Mouse (Mus musculus) heart, embryonic 11.5 days (tissue): ENCODE measurements at regions not wholly inside any gene's neighbourhood (a gene's known extent, or its start where the extent isn't known, plus 50 kb on each side); places are given as distances from the start of the nearest gene placed in this dataset.

Experiments used
- ATAC-seq: fragments of 200-750 bp; cut with Nextera tagmentation; replicated peaks from 2 replicates; pipeline ENCODE4 v1.8.0; 2017; ENCODE audit warnings: moderate library complexity; ENCODE audit not compliant: insufficient number of reproducible peaks, low FRiP score, low TSS enrichment
- H3K27ac ChIP-seq: fragments of 300-500 bp; sonication (generic); 2 replicates; pipeline ENCODE4 v1.5.1; 2014; ENCODE audit warnings: mild to moderate bottlenecking, low read depth, low read length
- H3K27me3 ChIP-seq: fragments of 300-500 bp; sonication (generic); 2 replicates; pipeline ENCODE4 v1.6.1; 2014; ENCODE audit warnings: mild to moderate bottlenecking, low read length, mixed read lengths; ENCODE audit not compliant: control insufficient read depth, insufficient read depth
- H3K36me3 ChIP-seq: fragments of 300-500 bp; sonication (generic); 2 replicates; pipeline ENCODE4 v1.6.1; 2014; ENCODE audit warnings: mild to moderate bottlenecking, low read length, moderate library complexity, mixed read lengths; ENCODE audit not compliant: control insufficient read depth, insufficient read depth
- H3K4me1 ChIP-seq: fragments of 300-500 bp; sonication (generic); 2 replicates; pipeline ENCODE4 v1.6.1; 2014; ENCODE audit warnings: low read length; ENCODE audit not compliant: control insufficient read depth, insufficient read depth
- H3K4me2 ChIP-seq: fragments of 300-500 bp; sonication (generic); 2 replicates; pipeline ENCODE4 v1.6.1; 2014; ENCODE audit warnings: mild to moderate bottlenecking, moderate library complexity
- H3K4me3 ChIP-seq: fragments of 300-500 bp; sonication (generic); 2 replicates; pipeline ENCODE4 v1.5.1; 2014; ENCODE audit warnings: low read depth, low read length
- H3K9ac ChIP-seq: fragments of 300-500 bp; sonication (generic); 2 replicates; pipeline ENCODE4 v1.6.1; 2014; ENCODE audit warnings: mild to moderate bottlenecking, low read depth, low read length, moderate library complexity
- H3K9me3 ChIP-seq: fragments of 300-500 bp; sonication (generic); replicated peaks from 2 replicates; pipeline ENCODE4 v1.6.1; 2016; ENCODE audit warnings: low read length; ENCODE audit not compliant: control insufficient read depth
- WGBS: fragments of 180-500 bp; shearing (Covaris S2); extraction: QIAGEN DNeasy Blood & Tissue Kit; methylation state at CpG from one replicate; pipeline ENCODE4 v1.1.7; 2014; ENCODE audit not compliant: insufficient replicate concordance; 5-methylcytosine and 5-hydroxymethylcytosine counted together

DNA sequence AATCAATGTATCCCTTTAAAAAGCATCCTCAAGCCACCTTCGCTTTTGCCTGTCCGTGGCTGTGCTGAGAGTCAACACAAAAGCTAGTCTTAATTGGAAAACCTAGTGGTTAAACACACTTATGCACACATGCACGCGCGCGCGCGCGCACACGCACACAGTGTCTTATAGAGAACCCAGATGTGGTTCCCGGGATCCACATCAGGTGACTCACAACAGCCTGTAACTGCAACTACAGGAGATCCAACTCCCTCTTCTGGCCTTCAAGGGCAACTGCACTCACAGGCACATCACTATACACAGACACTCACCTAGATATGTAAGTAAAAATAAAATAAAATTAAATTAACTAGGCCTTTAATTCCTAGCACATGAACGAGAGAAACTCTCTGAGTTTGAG is 118.4 kb upstream of the Fam204a start:
- Histone ChIP-seq H3K4me3 (no peak overlapping the region), H3K36me3 (no peaks in the 10 kb centered on the region), H3K4me1 (no peaks in the 10 kb centered on the region), H3K9me3 (no peaks in the 10 kb centered on the region), H3K27me3 (no peaks in the 10 kb centered on the region), H3K9ac (no peak overlapping the region), H3K4me2 (no peak overlapping the region), H3K27ac (no peak overlapping the region)
- 93% methylated on average over 12 of the region's 12 CpGs for whole genome bisulfite sequencing
- no peak for ATAC-seq

DNA sequence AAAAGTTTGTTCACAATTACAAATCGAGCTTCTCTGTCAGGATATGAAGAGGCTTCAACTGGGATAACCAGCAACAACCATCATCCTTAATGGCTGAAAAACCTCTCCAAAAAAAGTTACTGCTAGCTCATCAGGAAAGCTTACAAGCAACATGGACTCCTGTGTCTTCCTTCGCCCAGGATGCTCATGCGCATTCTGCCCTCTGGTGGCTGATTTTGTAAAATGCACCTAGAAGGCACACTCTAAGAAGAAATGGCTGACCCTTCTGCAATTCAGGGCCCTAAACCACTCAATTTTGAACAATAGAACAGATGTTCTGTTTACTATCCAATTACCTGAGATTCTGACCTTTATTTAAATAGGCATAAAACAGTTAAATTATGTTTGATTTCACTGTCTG is 115.0 kb upstream of the Fam204a start:
- no peak overlapping the region for H3K9ac ChIP-seq
- WGBS: 7% methylated on average over 3 of the region's 3 CpGs
- no peak overlapping the region for H3K4me2 ChIP-seq
- H3K4me3 ChIP-seq: no peak overlapping the region
- H3K27ac ChIP-seq: no peak overlapping the region
- no peaks in the 10 kb centered on the region for H3K9me3 ChIP-seq
- no peaks in the 10 kb centered on the region for H3K36me3 ChIP-seq
- H3K4me1 ChIP-seq: no peaks in the 10 kb centered on the region
- no peaks in the 10 kb centered on the region for H3K27me3 ChIP-seq
- ATAC-seq: no peak

DNA sequence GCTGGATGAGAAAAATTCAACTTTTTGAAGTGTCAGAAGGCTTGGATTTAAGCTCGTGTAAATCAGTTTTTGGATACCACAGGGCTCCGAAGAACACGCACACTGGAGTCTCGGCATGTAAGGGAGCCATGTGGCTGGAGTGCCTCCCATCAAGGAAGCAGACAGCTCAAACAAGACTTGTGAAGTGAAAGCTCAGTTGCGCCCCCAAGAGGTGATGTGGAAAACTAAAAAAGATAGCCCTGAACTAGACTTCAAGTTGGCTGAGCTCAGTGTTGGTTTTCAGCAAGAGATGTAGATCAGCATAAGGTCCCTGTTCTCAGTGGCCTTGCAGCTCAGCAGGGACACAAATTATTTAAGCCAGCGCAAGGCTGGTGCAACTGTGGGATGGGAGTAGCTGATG is 113.7 kb upstream of the Fam204a start:
- 82% methylated on average over 6 of the region's 6 CpGs for WGBS
- no peak for ATAC-seq
- Histone ChIP-seq H3K36me3 (no peaks in the 10 kb centered on the region), H3K9ac (no peak overlapping the region), H3K9me3 (no peaks in the 10 kb centered on the region), H3K27me3 (no peaks in the 10 kb centered on the region), H3K27ac (no peak overlapping the region), H3K4me1 (no peaks in the 10 kb centered on the region), H3K4me2 (no peak overlapping the region), H3K4me3 (no peak overlapping the region)

DNA sequence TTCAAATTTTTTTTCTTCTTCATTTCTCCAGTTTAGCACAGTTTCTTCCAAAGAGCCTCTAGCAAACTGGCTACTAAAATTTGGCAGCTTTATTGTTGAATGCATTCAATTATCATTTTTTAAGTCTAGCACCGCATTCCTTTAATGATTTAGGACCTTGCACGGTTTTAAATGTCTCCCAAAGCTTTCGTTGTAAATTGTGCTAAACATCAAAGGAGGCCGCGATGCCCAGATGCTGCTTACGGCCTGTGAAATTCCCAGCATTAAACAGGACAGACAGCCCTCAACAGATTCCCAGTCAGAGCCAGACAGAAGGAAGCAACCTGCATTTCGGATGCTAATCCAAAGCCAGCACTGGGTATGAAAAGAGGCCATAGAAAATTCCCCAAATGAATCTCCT is 108.0 kb upstream of the Fam204a start:
- no peak overlapping the region for H3K4me2 ChIP-seq
- no peak for ATAC-seq
- 68% methylated on average over 7 of the region's 7 CpGs for WGBS

DNA sequence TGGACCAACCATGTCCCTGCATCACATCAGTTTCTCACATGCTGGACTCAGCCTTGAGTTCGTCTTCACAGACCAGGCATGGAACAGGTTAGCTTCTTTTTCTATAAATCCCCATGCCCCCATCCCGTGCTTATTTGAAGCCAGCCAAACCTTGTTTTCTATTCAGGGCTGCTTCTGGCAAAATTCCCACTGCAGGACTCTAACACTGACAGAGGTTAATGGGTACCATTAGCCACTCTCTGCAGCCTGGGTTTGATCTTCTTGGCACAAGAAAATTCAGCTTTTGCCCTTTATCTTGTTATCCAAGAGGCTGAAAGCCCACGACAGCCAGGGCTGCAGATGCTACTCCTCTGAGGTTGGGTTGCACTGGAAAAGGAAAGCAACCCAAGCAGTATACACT is 101.8 kb upstream of the Fam204a start:
- Histone ChIP-seq H3K4me2 (no peak overlapping the region), H3K9me3 (no peaks in the 10 kb centered on the region), H3K36me3 (no peaks in the 10 kb centered on the region), H3K4me1 (no peaks in the 10 kb centered on the region), H3K4me3 (no peak overlapping the region), H3K27ac (no peak overlapping the region), H3K9ac (no peak overlapping the region), H3K27me3 (no peaks in the 10 kb centered on the region)
- no peak for ATAC-seq
- WGBS: 41% methylated on average over 3 of the region's 3 CpGs

More for the DNA sequence above, 108.0 kb upstream of the Fam204a start:
- no peak overlapping the region for H3K4me3 ChIP-seq
- H3K4me1 ChIP-seq: no peaks in the 10 kb centered on the region
- no peaks in the 10 kb centered on the region for H3K27me3 ChIP-seq
- H3K36me3 ChIP-seq: no peaks in the 10 kb centered on the region
- H3K27ac ChIP-seq: no peak overlapping the region
- H3K9me3 ChIP-seq: no peaks in the 10 kb centered on the region
- H3K9ac ChIP-seq: no peak overlapping the region

DNA sequence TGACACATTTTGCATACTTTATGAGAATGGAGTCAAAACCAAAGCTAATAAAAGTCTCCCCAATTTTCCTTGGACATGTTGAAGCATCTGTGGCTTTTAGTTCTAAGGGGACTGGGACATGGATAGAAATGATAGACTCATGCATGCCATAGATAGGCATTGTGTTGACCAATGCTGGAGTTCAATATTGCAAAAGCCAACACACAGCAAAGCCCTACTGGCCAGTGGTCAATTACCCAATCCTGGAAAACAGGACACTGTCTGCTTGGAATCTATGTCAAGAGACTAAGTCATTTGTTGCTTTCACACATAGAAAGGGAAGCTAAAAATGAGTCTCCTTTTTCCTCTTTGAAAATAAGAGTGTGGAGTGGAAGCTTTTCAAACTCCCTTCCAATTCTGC is 99.1 kb upstream of the Fam204a start:
- no peak overlapping the region for H3K27ac ChIP-seq
- ATAC-seq: no peak

DNA sequence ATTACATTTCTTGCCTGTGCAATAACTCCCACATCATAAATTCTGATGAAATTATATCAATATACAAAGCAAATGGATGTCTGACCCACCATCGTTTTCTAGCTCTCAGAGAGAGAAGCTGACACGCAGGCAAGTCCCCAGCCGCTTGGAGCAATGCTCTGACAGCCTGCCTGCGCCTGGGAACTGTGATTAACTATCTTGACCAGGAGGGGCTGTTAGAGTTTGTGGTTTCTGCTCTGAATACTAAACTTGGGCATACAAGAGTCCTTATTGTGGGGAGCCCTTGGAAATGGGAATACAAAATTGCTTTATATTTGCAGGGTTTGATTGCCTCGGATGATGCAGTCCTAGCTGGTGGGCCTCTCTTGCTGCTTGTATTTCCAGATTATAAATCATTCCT is 98.6 kb upstream of the Fam204a start:
- Histone ChIP-seq H3K27me3 (no peaks in the 10 kb centered on the region), H3K4me3 (no peak overlapping the region), H3K9me3 (no peaks in the 10 kb centered on the region), H3K27ac (no peak overlapping the region), H3K4me1 (no peaks in the 10 kb centered on the region), H3K36me3 (no peaks in the 10 kb centered on the region), H3K4me2 (no peak overlapping the region), H3K9ac (no peak overlapping the region)
- ATAC-seq: no peak
- 42% methylated on average over 5 of the region's 5 CpGs for WGBS

More for the DNA sequence above, 99.1 kb upstream of the Fam204a start:
- H3K9ac ChIP-seq: no peak overlapping the region
- H3K36me3 ChIP-seq: no peaks in the 10 kb centered on the region
- no peaks in the 10 kb centered on the region for H3K4me1 ChIP-seq
- no peaks in the 10 kb centered on the region for H3K9me3 ChIP-seq
- H3K27me3 ChIP-seq: no peaks in the 10 kb centered on the region
- H3K4me3 ChIP-seq: no peak overlapping the region
- no peak overlapping the region for H3K4me2 ChIP-seq

DNA sequence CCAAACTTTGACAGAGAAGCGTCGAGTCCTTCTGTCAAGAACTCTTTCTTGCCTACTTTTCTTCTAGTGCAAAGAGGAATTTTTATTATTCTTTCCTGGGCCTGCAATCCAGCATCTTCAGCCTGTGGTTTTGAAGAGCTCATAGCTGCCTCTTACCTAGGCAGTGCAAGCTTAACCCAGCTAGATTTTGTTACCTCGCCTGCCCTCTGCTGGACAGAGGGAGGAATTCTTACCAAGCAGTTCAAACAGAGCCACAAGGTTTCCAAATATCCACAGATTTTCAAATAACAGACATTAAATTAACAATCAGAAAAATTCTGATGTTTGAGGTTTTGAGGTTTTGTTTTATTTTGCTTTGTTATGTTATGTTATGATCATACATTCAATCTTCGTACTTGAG is 84.1 kb upstream of the Fam204a start:
- H3K9me3 ChIP-seq: no peaks in the 10 kb centered on the region
- no peaks in the 10 kb centered on the region for H3K27me3 ChIP-seq
- ATAC-seq: no peak
- no peak overlapping the region for H3K4me3 ChIP-seq
- H3K4me2 ChIP-seq: no peak overlapping the region
- H3K27ac ChIP-seq: no peak overlapping the region
- WGBS: 22% methylated on average over 4 of the region's 4 CpGs
- no peaks in the 10 kb centered on the region for H3K4me1 ChIP-seq
- no peaks in the 10 kb centered on the region for H3K36me3 ChIP-seq
- H3K9ac ChIP-seq: no peak overlapping the region

DNA sequence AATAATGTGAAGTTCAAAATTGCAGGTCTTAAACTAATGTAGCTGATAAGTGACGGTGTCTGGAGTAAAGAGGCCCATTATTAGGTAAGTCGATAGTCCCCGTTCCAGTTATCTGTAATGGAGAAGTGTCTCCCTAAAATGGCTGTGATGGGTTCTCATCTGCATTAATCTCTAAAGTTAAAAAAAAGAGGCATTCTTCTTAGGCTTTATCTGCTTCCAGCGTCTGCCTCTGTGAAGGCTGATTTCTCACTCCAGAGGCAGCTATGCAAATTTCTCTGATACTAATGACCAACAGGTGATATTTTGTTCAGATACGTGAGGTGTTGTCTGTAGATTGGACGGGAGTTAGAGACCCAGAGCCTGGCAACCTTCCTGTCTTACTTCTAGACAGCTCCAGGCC is 75.9 kb upstream of the Fam204a start:
- no peak for ATAC-seq
- H3K4me1 ChIP-seq: no peaks in the 10 kb centered on the region
- H3K27me3 ChIP-seq: no peaks in the 10 kb centered on the region
- WGBS: 28% methylated on average over 6 of the region's 6 CpGs
- no peak overlapping the region for H3K27ac ChIP-seq
- no peak overlapping the region for H3K4me2 ChIP-seq
- H3K36me3 ChIP-seq: no peaks in the 10 kb centered on the region
- no peak overlapping the region for H3K9ac ChIP-seq
- H3K9me3 ChIP-seq: no peaks in the 10 kb centered on the region
- no peak overlapping the region for H3K4me3 ChIP-seq
